Mouse (Mus musculus) stomach, postnatal 0 days (tissue): ENCODE results near the gene Ctrb1. TPM values are rescaled to one million over a fixed set of nuclear protein-coding genes. Genes with fewer than 3 reads are reported as not detected.

Experiments
- ATAC-seq: fragments of 200-750 bp; cut with Nextera tagmentation; 2 replicates; pipeline ENCODE4 v1.8.0; 2017; ENCODE audit not compliant: low FRiP score, low TSS enrichment
- DNase-seq: peaks from one replicate; pipeline ENCODE4 v3.0.0-alpha.2; 2016; ENCODE audit warnings: low spot score
- H3K27ac ChIP-seq: fragments of 300-500 bp; sonication (generic); replicated peaks from 2 replicates; pipeline ENCODE4 v1.5.1; 2014; ENCODE audit warnings: mild to moderate bottlenecking, control low read depth
- H3K27me3 ChIP-seq: fragments of 300-500 bp; sonication (generic); 2 replicates; pipeline ENCODE4 v1.6.1; 2014; ENCODE audit warnings: low read length; ENCODE audit not compliant: control insufficient read depth, insufficient read depth
- H3K36me3 ChIP-seq: fragments of 300-500 bp; sonication (generic); 2 replicates; pipeline ENCODE4 v1.6.1; 2014; ENCODE audit warnings: low read length, mixed read lengths; ENCODE audit not compliant: control insufficient read depth, insufficient read depth
- H3K4me1 ChIP-seq: fragments of 300-500 bp; sonication (generic); replicated peaks from 2 replicates; pipeline ENCODE4 v1.6.1; 2014; ENCODE audit warnings: antibody characterized with exemption; ENCODE audit not compliant: control insufficient read depth, insufficient read depth
- H3K4me2 ChIP-seq: fragments of 300-500 bp; sonication (generic); replicated peaks from 2 replicates; pipeline ENCODE4 v1.6.1; 2014; ENCODE audit warnings: low read depth, mild to moderate bottlenecking, control low read depth, moderate library complexity
- H3K4me3 ChIP-seq: fragments of 300-500 bp; sonication (generic); 2 replicates; pipeline ENCODE4 v1.5.1; 2014; ENCODE audit warnings: low read depth, low read length, control low read depth
- H3K9ac ChIP-seq: fragments of 300-500 bp; sonication (generic); 2 replicates; pipeline ENCODE4 v1.6.1; 2014; ENCODE audit warnings: mild to moderate bottlenecking, low read length, control low read depth, mixed read lengths
- H3K9me3 ChIP-seq: fragments of 300-500 bp; sonication (generic); 2 replicates; pipeline ENCODE4 v1.6.1; 2016; ENCODE audit warnings: low read length; ENCODE audit not compliant: control insufficient read depth
- CTCF ChIP-seq: IDR thresholded peaks from 2 replicates; pipeline ENCODE4 v1.5.1; 2016; ENCODE audit warnings: antibody characterized with exemption, low read depth, mild to moderate bottlenecking, moderate library complexity
- EP300 ChIP-seq: optimal IDR thresholded peaks from 2 replicates; pipeline ENCODE3; 2016; ENCODE audit warnings: antibody characterized with exemption
- WGBS: fragments of 180-500 bp; shearing (Covaris S2); extraction: QIAGEN DNeasy Blood & Tissue Kit; methylation state at CpG from one replicate; pipeline ENCODE4 v1.1.7; 2014; 5-methylcytosine and 5-hydroxymethylcytosine counted together
- polyA plus RNA-seq: library from polyadenylated mRNA; unstranded; fragments of >200 nt; fragmentation: Nextera tagmentation; extraction: Ambion mirVana; gene quantifications from 2 replicates; pipeline ENCODE4 v1.2.1, GENCODE M21; 2015

Ctrb1 gene
- polyA plus RNA-seq, 1 experiment from 2014 or later, result 24.1 TPM

DNA sequence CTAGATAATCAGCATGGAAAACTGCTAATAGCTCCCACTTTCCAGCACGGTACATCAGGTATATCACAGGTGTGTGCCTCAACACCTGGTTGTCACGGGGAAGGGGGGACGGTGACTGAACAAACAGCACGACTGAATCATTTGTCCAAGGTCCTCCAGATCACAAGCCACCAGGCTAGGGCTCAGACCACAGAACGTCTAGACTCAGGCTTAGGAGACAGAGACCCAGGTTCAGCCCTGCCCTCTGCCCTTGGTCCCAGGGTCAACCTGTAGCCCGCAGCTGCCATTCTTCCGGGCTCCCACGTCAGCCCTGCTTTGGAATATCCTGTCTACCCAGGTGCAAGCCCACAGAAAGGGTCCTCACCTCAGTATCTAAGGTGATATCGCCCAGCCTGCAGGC is 10.6 kb upstream of the Ctrb1 start:
- 56% methylated on average over 9 of the region's 9 CpGs for WGBS
- no peak overlapping the region for H3K27ac ChIP-seq
- H3K4me1 ChIP-seq, result no peaks in the 10 kb centered on the region
- no peaks in the 10 kb centered on the region for H3K27me3 ChIP-seq
- no peaks in the 10 kb centered on the region for H3K36me3 ChIP-seq
- DNase-seq (no peak), ATAC-seq (no peak)
- TF ChIP-seq EP300 (no peak), CTCF (no peak)
- no peak overlapping the region for H3K4me2 ChIP-seq
- H3K9ac ChIP-seq, result no peak overlapping the region
- H3K4me3 ChIP-seq, result no peak overlapping the region
- no peaks in the 10 kb centered on the region for H3K9me3 ChIP-seq

DNA sequence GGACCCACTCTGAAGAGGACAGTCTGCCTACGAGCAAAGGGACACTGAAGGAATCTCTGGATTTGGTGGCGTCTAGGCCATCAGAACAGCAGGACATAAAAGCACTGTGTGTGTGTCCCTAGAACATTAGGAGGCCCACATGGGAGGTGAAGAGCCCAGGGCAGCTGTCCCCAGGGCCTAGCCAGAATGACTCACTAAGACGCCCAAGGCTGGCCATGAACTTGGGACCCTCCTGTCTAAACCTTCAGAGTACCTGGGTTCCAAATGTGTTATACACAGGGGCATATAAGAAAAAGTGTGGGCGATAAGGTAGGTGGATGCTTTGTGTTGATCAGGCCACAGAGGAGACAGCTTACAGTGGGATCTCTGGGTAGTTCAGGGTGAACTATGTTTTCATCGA is 9.9 kb upstream of the Ctrb1 start:
- Histone ChIP-seq H3K9me3 (no peaks in the 10 kb centered on the region), H3K27me3 (no peaks in the 10 kb centered on the region), H3K9ac (no peak overlapping the region), H3K4me3 (no peak overlapping the region), H3K4me2 (no peak overlapping the region), H3K36me3 (no peaks in the 10 kb centered on the region), H3K4me1 (no peaks in the 10 kb centered on the region), H3K27ac (no peak overlapping the region)
- DNase-seq, result no peak
- no peak for TF ChIP-seq EP300
- no peak for TF ChIP-seq CTCF
- no peak for ATAC-seq
- 84% methylated on average over 5 of the region's 5 CpGs for WGBS

DNA sequence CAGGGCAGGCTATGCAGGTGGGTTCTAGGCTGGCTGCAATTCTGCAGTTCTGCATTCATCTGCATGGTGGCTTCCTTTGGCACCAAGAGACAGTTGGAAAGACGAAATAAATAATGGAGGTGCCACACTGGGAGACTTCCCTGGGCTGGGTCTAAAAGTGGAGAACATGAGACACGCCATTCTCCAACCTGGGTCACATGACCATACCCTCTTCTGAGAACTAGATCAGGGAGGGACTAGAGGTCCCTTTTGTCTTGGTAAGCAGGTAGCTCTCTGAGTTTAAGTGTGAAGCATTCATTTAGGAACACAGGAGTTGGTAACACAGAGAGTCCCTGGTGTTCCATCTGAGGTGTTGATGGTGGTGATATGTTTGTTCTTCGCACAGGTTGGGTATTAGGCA is 9.4 kb upstream of the Ctrb1 start:
- DNase-seq, result no peak
- Histone ChIP-seq H3K4me1 (no peaks in the 10 kb centered on the region), H3K4me2 (no peak overlapping the region), H3K27ac (no peak overlapping the region), H3K27me3 (no peaks in the 10 kb centered on the region), H3K36me3 (no peaks in the 10 kb centered on the region), H3K4me3 (no peak overlapping the region), H3K9me3 (no peaks in the 10 kb centered on the region), H3K9ac (no peak overlapping the region)
- no peak for ATAC-seq
- no peak for TF ChIP-seq EP300
- no peak for TF ChIP-seq CTCF
- 58% methylated on average over 3 of the region's 3 CpGs for WGBS

DNA sequence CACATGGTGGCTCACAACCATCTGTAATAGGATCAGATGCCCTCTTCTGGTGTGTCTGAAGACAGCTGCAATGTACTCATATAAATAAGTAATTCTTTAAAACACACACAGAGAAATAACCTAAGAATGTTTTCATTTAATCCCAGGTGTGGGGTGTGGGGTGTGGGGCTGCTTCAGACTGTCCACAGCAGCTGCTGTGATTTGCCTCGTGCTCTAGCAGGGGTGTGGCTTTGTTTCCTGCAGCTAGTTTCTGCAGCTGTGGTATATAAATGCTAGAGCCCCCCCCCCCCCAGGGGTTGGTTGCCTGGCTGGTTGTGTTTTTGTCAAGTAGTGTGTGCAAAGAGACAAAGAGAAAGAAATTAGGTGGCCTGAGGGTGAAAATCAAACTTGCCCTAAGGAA is 8.2 kb upstream of the Ctrb1 start:
- no peak for TF ChIP-seq EP300
- TF ChIP-seq CTCF, result no peak
- Histone ChIP-seq H3K36me3 (no peaks in the 10 kb centered on the region), H3K9ac (no peak overlapping the region), H3K4me3 (no peak overlapping the region), H3K27ac (no peak overlapping the region), H3K27me3 (no peaks in the 10 kb centered on the region), H3K4me1 (no peaks in the 10 kb centered on the region), H3K4me2 (no peak overlapping the region), H3K9me3 (no peaks in the 10 kb centered on the region)
- DNase-seq (no peak), ATAC-seq (no peak)
- WGBS, result 5% methylated on average over 1 of the region's 1 CpGs

DNA sequence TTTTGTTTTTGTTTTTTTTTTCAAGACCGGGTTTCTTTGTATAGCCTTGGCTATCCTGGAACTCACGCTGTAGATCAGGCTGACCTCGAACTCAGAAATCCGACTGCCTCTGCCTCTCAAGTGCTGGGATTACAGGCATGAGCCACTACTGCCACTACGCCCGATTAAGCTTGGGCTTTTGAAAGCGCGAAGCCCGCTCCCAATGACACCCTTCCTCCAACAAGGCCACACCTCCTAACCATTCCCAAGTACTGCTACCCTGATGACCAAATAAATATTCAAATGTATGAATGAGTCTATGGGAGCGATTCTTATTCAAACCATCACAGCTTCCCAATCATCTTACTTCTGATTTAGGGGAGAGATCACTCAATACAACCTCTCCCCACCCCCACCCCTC is 6.8 kb upstream of the Ctrb1 start:
- H3K4me3 ChIP-seq, result no peak overlapping the region
- DNase-seq, result no peak
- WGBS, result 78% methylated on average over 10 of the region's 10 CpGs
- H3K27ac ChIP-seq, result no peak overlapping the region
- no peak for ATAC-seq
- no peak overlapping the region for H3K9ac ChIP-seq
- no peaks in the 10 kb centered on the region for H3K27me3 ChIP-seq
- H3K4me2 ChIP-seq, result no peak overlapping the region
- H3K36me3 ChIP-seq, result no peaks in the 10 kb centered on the region
- H3K9me3 ChIP-seq, result no peaks in the 10 kb centered on the region
- no peak for TF ChIP-seq EP300
- TF ChIP-seq CTCF, result no peak
- no peaks in the 10 kb centered on the region for H3K4me1 ChIP-seq

DNA sequence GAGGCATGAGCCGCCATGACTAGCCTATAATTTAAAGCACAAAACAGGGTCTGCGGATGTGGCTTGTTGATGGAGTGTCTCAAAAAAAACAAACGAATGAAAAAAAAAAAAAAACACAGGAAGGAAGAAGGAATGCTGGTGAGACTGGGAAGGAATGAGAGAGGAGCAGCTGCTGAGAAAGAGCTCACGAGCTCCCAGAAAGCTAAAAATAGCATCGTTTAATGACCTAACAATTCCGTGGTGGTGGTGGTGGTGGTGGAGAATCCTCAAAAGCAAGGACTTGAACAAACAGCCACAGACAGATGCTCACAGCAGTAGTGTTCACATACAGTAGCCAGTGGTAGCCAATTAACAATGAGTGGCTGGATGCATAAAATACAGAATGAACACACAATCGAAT is 4.6 kb upstream of the Ctrb1 start:
- ATAC-seq (no peak), DNase-seq (no peak)
- no peaks in the 10 kb centered on the region for H3K4me1 ChIP-seq
- H3K27me3 ChIP-seq, result no peaks in the 10 kb centered on the region
- 52% methylated on average over 7 of the region's 7 CpGs for WGBS
- no peak overlapping the region for H3K9ac ChIP-seq
- H3K4me3 ChIP-seq, result no peak overlapping the region
- no peaks in the 10 kb centered on the region for H3K9me3 ChIP-seq
- no peaks in the 10 kb centered on the region for H3K36me3 ChIP-seq
- no peak overlapping the region for H3K27ac ChIP-seq
- TF ChIP-seq EP300 (no peak), CTCF (no peak)
- no peak overlapping the region for H3K4me2 ChIP-seq
